Mouse (Mus musculus) kidney, embryonic 16.5 days (tissue): ENCODE measurements around the gene Ccdc107. TPM values are rescaled to one million over a fixed set of nuclear protein-coding genes. Genes with fewer than 3 reads are reported as not detected.

ENCODE experiments used
- polyA plus RNA-seq: library from polyadenylated mRNA; unstranded; fragments of >200 nt; fragmentation: Nextera tagmentation; extraction: Ambion mirVana; gene quantifications from 2 replicates; pipeline ENCODE4 v1.2.1, GENCODE M21; 2015

The Ccdc107 gene
- polyA plus RNA-seq, 1 experiment from 2014 or later = 89.4 TPM

Other genes starting within 250 kb of the Ccdc107 start
- gene Atp8b5, start 225.7 kb upstream of the Ccdc107 start, polyA plus RNA-seq = 0.66 and 0.77 TPM in 2 replicates
- 10.3 and 13.4 TPM in 2 replicates for gene Rusc2, start 110.9 kb upstream of the Ccdc107 start, polyA plus RNA-seq
- gene Fam166b, start 63.8 kb upstream of the Ccdc107 start, polyA plus RNA-seq = 0.30 and 0.50 TPM in 2 replicates
- 3.0 and 3.5 TPM in 2 replicates for gene Tesk1, start 51.0 kb upstream of the Ccdc107 start, polyA plus RNA-seq
- 3.3 and 4.1 TPM in 2 replicates for gene Cd72, start 38.3 kb upstream of the Ccdc107 start, polyA plus RNA-seq
- gene Sit1, start 9.2 kb upstream of the Ccdc107 start, polyA plus RNA-seq = not detected in 2 replicates
- 45.3 and 47.7 TPM in 2 replicates for gene Arhgef39, start 6.8 kb downstream of the Ccdc107 start, polyA plus RNA-seq
- 1.5 and 2.7 TPM in 2 replicates for gene Car9, start 14.1 kb downstream of the Ccdc107 start, polyA plus RNA-seq
- 233 and 312 TPM in 2 replicates for gene Tpm2, start 30.9 kb downstream of the Ccdc107 start, polyA plus RNA-seq
- 80.2 and 83.0 TPM in 2 replicates for gene Creb3, start 69.4 kb downstream of the Ccdc107 start, polyA plus RNA-seq
- 66.5 and 69.1 TPM in 2 replicates for gene Tln1, start 69.8 kb downstream of the Ccdc107 start, polyA plus RNA-seq
- 32.3 and 33.0 TPM in 2 replicates for gene Rgp1, start 85.8 kb downstream of the Ccdc107 start, polyA plus RNA-seq
- 25.8 and 26.3 TPM in 2 replicates for gene Gba2, start 86.0 kb downstream of the Ccdc107 start, polyA plus RNA-seq
- gene Msmp, start 91.6 kb downstream of the Ccdc107 start, polyA plus RNA-seq = 0.89 and 3.1 TPM in 2 replicates
- gene Npr2, start 139.0 kb downstream of the Ccdc107 start, polyA plus RNA-seq = 9.1 and 9.5 TPM in 2 replicates
- 1.4 TPM in 2 replicates for gene Spag8, start 160.7 kb downstream of the Ccdc107 start, polyA plus RNA-seq
- 125 and 134 TPM in 2 replicates for gene Hint2, start 163.6 kb downstream of the Ccdc107 start, polyA plus RNA-seq
- gene Tmem8b, start 176.1 kb downstream of the Ccdc107 start, polyA plus RNA-seq = 2.8 and 4.7 TPM in 2 replicates
- 1.6 and 3.2 TPM in 2 replicates for gene Fam221b, start 176.2 kb downstream of the Ccdc107 start, polyA plus RNA-seq
- gene Olfr70, start 207.9 kb downstream of the Ccdc107 start, polyA plus RNA-seq = not detected in 2 replicates
- gene Olfr71, start 217.4 kb downstream of the Ccdc107 start, polyA plus RNA-seq = not detected in 2 replicates
- 1.1 and 1.3 TPM in 2 replicates for gene Hrct1, start 234.3 kb downstream of the Ccdc107 start, polyA plus RNA-seq
- gene Spaar, start 237.1 kb downstream of the Ccdc107 start, polyA plus RNA-seq = 0.17 and 0.20 TPM in 2 replicates